23 mouse cellular contexts compared by ENCODE assay signal in genomic region chr2:78416574-78417109, GRCm38 (mm10).
DNase-seq lines count a peak whose midpoint lies in the region; ATAC-seq and TF ChIP-seq lines count a peak whose summit lies in the region.
"Had no signal": no experiment of that assay in that cellular context is flagged by ENCODE, and none has a peak within 500 bp of the region (broad histone marks: within the 10 kb centered on the region; RNA-seq: fewer than 3 reads in every experiment).

No protein-coding gene starts in this region.

- intact Hi-C loops in left cerebral cortex, postnatal 36 days (cut with DNase I), result no loop called here

- DNase-seq in lung, embryonic 14.5 days, result peak; percentile 80
- DNase-seq in lung, postnatal 10 days, result peak; percentile 71
- DNase-seq in lung, postnatal 36 days, result peak; percentile 55
- no peak for DNase-seq in layer of hippocampus, adult 18-20 months (ENCODE audit: low spot score in 2 of 2)
- no peak for DNase-seq in left cerebral cortex, postnatal 36 days (ENCODE audit: low spot score in 2 of 2)
- DNase-seq: adrenal gland, postnatal 10 days; adrenal gland, postnatal 36 days; cerebellum, adult 18-20 months; cerebellum, adult 9-10 months; cerebellum, postnatal 14 days; gastrocnemius, postnatal 25 days; heart, adult 18-20 months; heart, postnatal 14 days; heart, postnatal 4 days had no signal

- H3K4me1 ChIP-seq in lung, embryonic 14.5 days (ENCODE audit: insufficient read depth), result peaks cover 4% of the 10 kb centered on the region; the same call in 1 of the 2 replicates
- no peaks in the 10 kb centered on the region for H3K4me1 ChIP-seq in lung, embryonic 15.5 days
- no peaks in the 10 kb centered on the region for H3K4me1 ChIP-seq in forebrain, embryonic 15.5 days
- H3K4me1 ChIP-seq: embryonic facial prominence, embryonic 12.5 days; embryonic facial prominence, embryonic 15.5 days; heart, embryonic 13.5 days had no signal

- no peaks in the 10 kb centered on the region for H3K27me3 ChIP-seq in lung, embryonic 14.5 days (ENCODE audit: insufficient read depth, low read length)
- no peaks in the 10 kb centered on the region for H3K27me3 ChIP-seq in lung, embryonic 15.5 days
- no peaks in the 10 kb centered on the region for H3K27me3 ChIP-seq in forebrain, embryonic 15.5 days
- H3K27me3 ChIP-seq: embryonic facial prominence, embryonic 12.5 days; embryonic facial prominence, embryonic 15.5 days; heart, embryonic 13.5 days had no signal

- peak; percentile 81 for ATAC-seq in lung, embryonic 14.5 days (ENCODE audit: insufficient read depth)
- peak; percentile 90 for ATAC-seq in lung, embryonic 15.5 days (ENCODE audit: borderline replicate concordance, extremely low read depth, low FRiP score, low TSS enrichment)
- no peak for ATAC-seq in forebrain, embryonic 15.5 days (replicated peaks)
- ATAC-seq: CD4-positive, CD25-positive, alpha-beta regulatory T cell, adult 4 months; forebrain, embryonic 14.5 days; hindbrain, postnatal 0 days had no signal

- H3K9ac ChIP-seq in lung, embryonic 14.5 days, result no peak overlapping the region
- H3K9ac ChIP-seq in lung, embryonic 15.5 days, result no peak overlapping the region
- H3K9ac ChIP-seq in forebrain, embryonic 15.5 days (replicated peaks), result no peak overlapping the region
- H3K9ac ChIP-seq: embryonic facial prominence, embryonic 12.5 days; embryonic facial prominence, embryonic 15.5 days; heart, embryonic 13.5 days; hindbrain, embryonic 14.5 days had no signal

- H3K4me3 ChIP-seq in lung, embryonic 14.5 days (ENCODE audit: low read depth, low read length), result no peak overlapping the region
- H3K4me3 ChIP-seq in lung, embryonic 15.5 days, result no peak overlapping the region
- no peak overlapping the region for H3K4me3 ChIP-seq in forebrain, embryonic 15.5 days
- H3K4me3 ChIP-seq: embryonic facial prominence, embryonic 12.5 days; embryonic facial prominence, embryonic 15.5 days; heart, embryonic 13.5 days had no signal

- H3K36me3 ChIP-seq in lung, embryonic 14.5 days (ENCODE audit: insufficient read depth), result no peaks in the 10 kb centered on the region
- no peaks in the 10 kb centered on the region for H3K36me3 ChIP-seq in lung, embryonic 15.5 days
- no peaks in the 10 kb centered on the region for H3K36me3 ChIP-seq in forebrain, embryonic 15.5 days
- H3K36me3 ChIP-seq: embryonic facial prominence, embryonic 12.5 days; embryonic facial prominence, embryonic 15.5 days; heart, embryonic 13.5 days had no signal

- no peak for TF ChIP-seq CTCF in lung, embryonic 14.5 days (IDR thresholded peaks at IDR 0.05; ENCODE audit: low read depth)

- H3K9me3 ChIP-seq in lung, embryonic 14.5 days (ENCODE audit: low read depth, low read length), result no peaks in the 10 kb centered on the region
- H3K9me3 ChIP-seq in lung, embryonic 15.5 days, result no peaks in the 10 kb centered on the region
- no peaks in the 10 kb centered on the region for H3K9me3 ChIP-seq in forebrain, embryonic 15.5 days
- H3K9me3 ChIP-seq: embryonic facial prominence, embryonic 12.5 days; embryonic facial prominence, embryonic 15.5 days; heart, embryonic 13.5 days had no signal

- H3K4me2 ChIP-seq in lung, embryonic 14.5 days, result no peak overlapping the region
- no peak overlapping the region for H3K4me2 ChIP-seq in lung, embryonic 15.5 days
- H3K4me2 ChIP-seq in forebrain, embryonic 15.5 days (replicated peaks), result no peak overlapping the region
- H3K4me2 ChIP-seq: embryonic facial prominence, embryonic 12.5 days; embryonic facial prominence, embryonic 15.5 days; heart, embryonic 13.5 days; hindbrain, embryonic 14.5 days had no signal

- H3K27ac ChIP-seq in lung, embryonic 14.5 days (ENCODE audit: low read depth), result peak overlapping the region; percentile 30; the same call in 1 of the 2 replicates
- H3K27ac ChIP-seq in lung, embryonic 15.5 days, result no peak overlapping the region
- no peak overlapping the region for H3K27ac ChIP-seq in forebrain, embryonic 15.5 days (replicated peaks)
- H3K27ac ChIP-seq: embryonic facial prominence, embryonic 12.5 days; embryonic facial prominence, embryonic 15.5 days; heart, embryonic 13.5 days; hindbrain, embryonic 14.5 days; hindbrain, postnatal 0 days had no signal

- WGBS in lung, embryonic 14.5 days, result 14% methylated on average over 2 of the region's 2 CpGs
- 33% methylated on average over 2 of the region's 2 CpGs for WGBS in lung, embryonic 15.5 days
- WGBS in forebrain, embryonic 15.5 days, result 74% methylated on average over 2 of the region's 2 CpGs

Comparison
In these comparisons a context has a peak if more than half of its experiments do, and no peak if none do; other contexts are left out.
1. DNase-seq: peak in lung, embryonic 14.5 days (single experiment), lung, postnatal 10 days (single experiment) and lung, postnatal 36 days (single experiment); none in layer of hippocampus, adult 18-20 months (0 of 2) and left cerebral cortex, postnatal 36 days (0 of 2).